Mouse (Mus musculus) inflammation-experienced regulatory T-cells, adult 6 months (primary cell): Measurements from ENCODE around the gene Smarca2. TPM values are rescaled to one million over a fixed set of nuclear protein-coding genes. Genes with fewer than 3 reads are reported as not detected.
"Not testable (repeated sequence)": the region's sequence is repeated elsewhere in the genome, so short reads cannot be mapped to it uniquely, and the experiment has no call there.

Source experiments
- ATAC-seq: one replicate; pipeline ENCODE4 v1.8.0; 2017
- polyA plus RNA-seq, 3 experiments: library from polyadenylated mRNA; unstranded; fragments of 100-300 nt; shearing (Covaris generic); gene quantifications; one replicate each; pipeline ENCODE4 v1.2.1; 2017

Smarca2 gene
- polyA plus RNA-seq, 3 experiments from 2014 or later = 32.3 to 53.5 (median 48.0) TPM

- ATAC-seq = no peak
Measured at GRCm38 (mm10) chr19:26704545-26705209, 99.8 kb downstream of the Smarca2 start.

- peak; percentile 77 for ATAC-seq
Measured at GRCm38 (mm10) chr19:26706910-26707309, 102.1 kb downstream of the Smarca2 start.

DNA sequence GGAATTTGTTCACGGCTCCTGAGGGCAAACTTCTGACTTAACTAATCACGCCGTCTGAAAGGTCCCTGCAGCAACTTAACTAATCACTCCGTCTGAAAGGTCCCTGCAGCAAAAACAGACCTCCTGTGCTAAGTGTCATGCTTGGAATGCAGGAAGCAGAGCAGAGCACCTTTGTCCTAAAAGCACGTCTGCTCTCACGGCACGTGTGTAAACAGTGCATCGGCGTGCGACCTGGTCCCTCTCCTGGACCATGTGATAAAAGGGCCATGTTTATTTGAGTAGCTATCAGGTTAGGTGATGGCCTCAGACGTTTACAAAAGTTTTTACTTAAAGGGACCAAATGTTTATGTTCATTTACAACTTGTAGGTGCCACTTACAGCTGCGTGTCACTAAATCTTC lies 104.2 kb downstream of the Smarca2 start:
- ATAC-seq = no peak

GRCm38 (mm10) chr19:26711268-26711667 lies 106.4 kb downstream of the Smarca2 start:
- no peak for ATAC-seq

DNA sequence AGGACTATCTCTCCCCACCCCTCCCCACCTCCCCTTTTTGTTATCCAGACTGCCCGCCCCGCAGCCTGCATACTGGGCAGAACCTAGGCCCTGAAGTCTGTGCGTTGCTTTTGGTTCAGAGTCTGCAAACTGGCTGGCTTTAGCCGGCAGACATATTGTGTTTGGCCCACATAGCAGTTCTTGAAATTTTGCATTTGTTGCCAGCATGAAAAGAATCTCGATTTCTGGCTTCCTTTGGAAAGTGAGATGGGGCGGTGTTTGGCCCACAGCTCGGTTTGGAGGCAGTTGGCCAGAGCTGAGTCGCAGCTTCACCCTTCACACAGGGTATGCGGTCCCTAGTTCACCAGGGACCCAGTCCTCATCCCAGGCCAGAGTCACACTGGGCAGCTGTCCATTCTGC lies 111.4 kb downstream of the Smarca2 start:
- no peak for ATAC-seq

DNA sequence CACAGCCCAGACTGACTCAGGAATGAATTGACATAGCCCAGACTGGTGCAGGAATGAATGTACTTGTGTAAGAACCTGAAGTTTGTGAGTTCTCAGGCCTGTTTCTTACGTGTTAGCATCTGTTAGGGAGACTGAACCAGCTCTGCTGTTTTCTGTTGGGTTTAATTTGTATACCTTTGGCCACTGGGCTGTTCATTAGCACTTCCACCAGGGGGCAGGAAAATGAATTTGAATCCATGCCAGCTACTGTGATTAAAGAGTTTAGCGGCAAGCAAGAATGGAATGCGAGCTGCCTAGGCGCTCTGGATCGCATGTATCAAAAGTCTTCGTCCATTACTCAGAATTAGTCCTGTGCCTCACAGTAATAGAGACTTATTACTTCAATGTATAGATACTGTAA lies 113.4 kb downstream of the Smarca2 start:
- no peak for ATAC-seq

DNA sequence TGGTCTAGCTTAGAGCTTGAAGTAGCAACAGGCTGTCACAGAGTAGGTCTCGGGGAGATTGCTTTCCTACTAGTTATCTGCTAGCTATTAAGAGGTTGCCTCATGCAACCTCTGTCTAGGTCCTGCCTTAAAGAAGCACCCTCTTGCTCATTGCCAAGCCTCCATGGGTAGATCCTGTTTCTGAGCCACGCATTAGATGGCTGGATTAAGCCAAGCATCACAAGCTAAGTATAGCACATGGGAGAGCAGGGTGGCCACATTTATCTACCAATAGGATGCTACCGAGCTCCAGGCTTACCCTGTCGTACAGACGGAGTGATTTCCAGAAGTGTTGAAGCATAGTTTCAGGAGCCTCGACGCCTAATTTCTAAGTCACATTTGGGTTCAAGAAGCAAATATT lies 114.3 kb downstream of the Smarca2 start:
- ATAC-seq = no peak

DNA sequence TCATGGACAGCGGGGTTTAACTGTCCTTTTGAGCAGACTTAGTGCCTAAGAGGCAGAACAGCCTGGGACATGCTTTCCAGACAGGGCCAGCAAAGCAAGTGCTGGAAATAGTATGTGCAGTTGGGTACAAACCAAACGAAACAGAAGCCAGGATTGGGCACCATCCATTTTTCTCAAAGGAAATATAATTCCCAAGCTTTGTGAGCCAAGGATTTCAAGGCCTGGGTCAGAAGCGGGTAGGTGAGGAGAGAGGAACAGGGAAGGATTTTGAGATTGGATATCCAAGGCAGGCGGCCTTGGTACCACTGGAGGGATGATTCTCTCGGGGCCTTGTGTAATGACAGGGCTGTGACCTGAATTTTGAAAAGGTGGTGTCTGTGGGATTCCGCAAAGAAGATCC lies 116.9 kb downstream of the Smarca2 start:
- ATAC-seq = no peak

- ATAC-seq = no peak
Measured at GRCm38 (mm10) chr19:26723899-26724298, 119.0 kb downstream of the Smarca2 start.

GRCm38 (mm10) chr19:26724626-26725025 lies 119.8 kb downstream of the Smarca2 start:
- no peak for ATAC-seq

GRCm38 (mm10) chr19:26727796-26728195 lies 122.9 kb downstream of the Smarca2 start:
- no peak for ATAC-seq

GRCm38 (mm10) chr19:26730486-26730885 lies 125.6 kb downstream of the Smarca2 start:
- ATAC-seq = no peak

GRCm38 (mm10) chr19:26731121-26731520 lies 126.3 kb downstream of the Smarca2 start:
- ATAC-seq = no peak

- no peak for ATAC-seq
Measured at GRCm38 (mm10) chr19:26731809-26732208, 127.0 kb downstream of the Smarca2 start.

- no peak for ATAC-seq
Measured at GRCm38 (mm10) chr19:26733055-26733454, 128.2 kb downstream of the Smarca2 start.

DNA sequence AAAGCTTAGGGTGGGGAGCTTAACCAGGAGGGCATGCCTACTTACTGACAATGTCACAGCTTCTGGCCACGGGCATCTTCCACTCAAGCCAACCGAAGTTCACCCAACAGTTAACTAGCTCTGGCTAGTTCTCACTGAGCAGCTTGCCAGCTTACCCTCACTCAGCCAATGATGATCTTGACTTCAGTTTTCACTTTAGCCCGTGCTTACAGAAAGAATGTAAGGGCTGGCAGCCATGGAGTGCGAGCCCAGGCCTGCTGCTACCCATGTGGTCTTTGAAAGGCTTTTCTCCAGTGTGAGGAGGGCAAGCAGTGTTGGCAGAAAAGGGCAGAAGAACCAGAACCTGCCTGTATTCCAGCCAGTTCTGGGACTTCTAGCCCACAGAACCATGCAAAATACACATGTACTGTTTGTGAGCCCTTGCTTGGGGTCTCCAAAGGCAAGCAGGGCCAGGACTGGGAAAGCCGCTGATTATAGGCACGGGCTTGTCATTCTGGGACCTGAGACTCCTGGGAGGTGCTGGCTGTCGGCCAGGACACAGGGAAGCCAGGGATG lies 128.8 kb downstream of the Smarca2 start:
- ATAC-seq = no peak

DNA sequence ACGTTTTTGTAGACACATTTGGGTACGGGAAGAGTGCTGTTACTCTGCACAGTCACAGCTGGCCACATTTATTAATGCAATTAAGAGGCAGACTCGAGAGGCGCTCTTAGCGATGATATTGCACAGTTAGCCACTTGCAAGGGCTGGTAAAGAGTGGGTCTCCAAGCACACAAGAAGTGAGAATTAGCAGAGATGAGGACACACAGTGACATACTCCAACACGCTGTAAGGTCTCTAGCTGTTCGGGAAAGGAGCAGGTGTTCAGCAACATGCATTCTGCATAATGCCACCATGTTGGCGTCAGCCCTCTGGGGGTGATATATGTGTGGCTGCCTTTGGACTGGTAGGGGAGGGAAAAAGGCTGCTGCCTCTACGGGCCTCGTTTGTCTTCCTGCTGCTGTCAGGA lies 129.9 kb downstream of the Smarca2 start:
- no peak for ATAC-seq

- ATAC-seq = not testable (repeated sequence)
Measured at GRCm38 (mm10) chr19:26745021-26745420, 140.2 kb downstream of the Smarca2 start.

- ATAC-seq = no peak
Measured at GRCm38 (mm10) chr19:26745567-26745966, 140.7 kb downstream of the Smarca2 start.

DNA sequence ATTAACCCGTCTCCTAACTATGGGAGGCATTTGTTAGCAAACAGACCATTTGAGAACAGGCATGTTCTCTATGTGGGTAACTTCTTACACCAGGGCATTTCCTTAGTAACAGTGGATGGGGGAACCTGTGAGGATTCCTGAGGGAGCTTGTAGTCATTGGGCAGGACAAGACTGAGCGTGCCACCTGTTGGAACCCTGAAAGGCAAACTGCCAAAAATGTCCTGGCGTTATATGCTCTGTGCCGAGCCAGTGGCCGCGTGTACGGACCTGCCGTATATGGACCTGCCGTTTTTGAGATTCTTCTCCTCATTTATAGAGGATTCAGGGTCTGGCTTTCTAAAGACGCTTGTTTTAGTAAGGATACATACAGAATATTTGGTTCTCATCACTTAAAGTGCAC lies 141.4 kb downstream of the Smarca2 start:
- ATAC-seq = no peak

GRCm38 (mm10) chr19:26746709-26747467 lies 142.0 kb downstream of the Smarca2 start:
- ATAC-seq = no peak

DNA sequence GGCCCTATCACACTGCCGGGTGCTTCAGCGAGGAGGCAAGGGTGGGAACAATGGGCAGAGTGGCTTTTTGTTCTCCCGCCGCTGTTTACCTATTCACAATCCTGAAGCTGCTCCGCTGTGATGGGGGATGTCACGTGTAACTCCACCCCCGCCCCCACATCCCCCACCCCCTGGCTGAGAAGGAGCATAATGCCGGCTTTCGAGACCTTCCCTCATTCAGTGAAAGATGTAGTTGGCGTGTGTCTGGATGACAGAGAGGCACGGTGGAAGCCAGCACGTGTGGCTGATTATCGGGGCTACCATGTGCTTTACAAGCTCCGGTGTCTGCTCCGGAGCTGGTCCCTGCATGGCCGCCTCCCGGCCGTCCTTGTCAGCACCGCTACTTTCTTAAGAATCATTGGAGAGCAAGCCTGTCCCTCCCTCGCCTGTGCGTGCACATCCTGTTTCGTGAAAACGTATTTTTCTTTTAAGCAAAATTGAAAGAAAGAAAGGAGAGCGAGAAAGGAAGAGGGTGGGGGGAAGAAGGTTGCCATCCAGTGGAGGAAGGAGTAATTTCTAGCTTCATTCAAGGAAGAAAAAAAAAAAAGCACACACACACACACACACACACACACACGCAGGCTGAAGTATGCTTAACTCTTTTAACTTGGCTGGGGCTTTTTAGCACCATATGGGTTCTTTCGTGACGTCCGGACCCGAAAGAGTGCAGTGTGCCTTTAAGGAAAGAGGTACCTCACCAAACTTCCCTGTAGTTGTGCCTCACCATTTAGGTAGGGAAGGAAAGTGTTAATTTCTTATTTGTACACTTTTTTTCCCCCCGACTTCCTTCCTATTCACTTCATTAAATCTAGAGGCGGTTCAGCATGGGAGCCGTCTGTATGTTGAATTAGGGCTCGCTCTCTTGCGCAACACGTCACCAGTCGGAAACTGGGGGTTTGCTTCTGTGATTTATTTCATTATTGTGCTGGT lies 143.0 kb downstream of the Smarca2 start:
- ATAC-seq = peak; percentile 83

DNA sequence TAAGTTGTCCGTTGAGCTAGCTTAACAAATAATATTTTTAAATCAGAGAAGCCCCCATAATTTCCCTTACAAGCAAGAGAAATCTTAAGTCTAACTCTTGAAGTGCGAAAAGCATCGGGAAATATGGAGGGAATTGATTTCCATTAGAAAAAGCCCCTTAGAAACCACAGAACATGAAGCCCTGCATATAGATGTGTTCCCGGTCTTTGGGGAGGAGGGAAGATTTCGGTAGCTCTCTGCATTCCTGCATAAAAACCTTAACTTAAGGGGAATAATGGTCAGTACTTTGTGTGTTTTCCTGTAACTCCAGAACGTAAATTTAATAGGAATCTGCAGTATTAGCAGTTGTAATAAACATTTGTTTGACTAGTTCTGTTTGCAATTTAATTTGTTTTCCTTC lies 143.8 kb downstream of the Smarca2 start:
- ATAC-seq = no peak
